Comparison of ENCODE assay signal across 7 mouse cellular contexts in genomic region chr19:5688200-5689087, GRCm38 (mm10). TPM values are rescaled to one million over a fixed set of nuclear protein-coding genes. Genes with fewer than 3 reads are reported as not detected.
DNase-seq lines count a peak whose midpoint lies in the region; ATAC-seq lines count a peak whose summit lies in the region.

Gene Map3k11, plus strand, starts transcription at chr19:5688742.
Gene Pcnx3, minus strand, starts transcription at chr19:5688908.

- peak within 1 kb of the TSS; percentile 61 for H3K27ac ChIP-seq in embryonic facial prominence, embryonic 11.5 days (replicated peaks; ENCODE audit: low read depth, low read length)
- peak within 1 kb of the TSS; percentile 91 for H3K27ac ChIP-seq in limb, embryonic 10.5 days
- peak within 1 kb of the TSS; percentile 90 for H3K27ac ChIP-seq in midbrain, embryonic 13.5 days

- peak within 1 kb of the TSS; percentile 71 for H3K4me2 ChIP-seq in embryonic facial prominence, embryonic 11.5 days (ENCODE audit: low read depth, low read length)
- H3K4me2 ChIP-seq in midbrain, embryonic 13.5 days (replicated peaks) = peak within 1 kb of the TSS; percentile 100

- H3K9me3 ChIP-seq in embryonic facial prominence, embryonic 11.5 days (replicated peaks; ENCODE audit: control insufficient read depth, low read length) = no peaks in the 10 kb centered on the region
- no peaks in the 10 kb centered on the region for H3K9me3 ChIP-seq in limb, embryonic 10.5 days (replicated peaks)
- H3K9me3 ChIP-seq in midbrain, embryonic 13.5 days = no peaks in the 10 kb centered on the region

- H3K4me1 ChIP-seq in embryonic facial prominence, embryonic 11.5 days (ENCODE audit: control insufficient read depth, insufficient read depth, low read length) = peaks cover 12% of the 10 kb centered on the region
- peaks cover 54% of the 10 kb centered on the region for H3K4me1 ChIP-seq in limb, embryonic 10.5 days
- H3K4me1 ChIP-seq in midbrain, embryonic 13.5 days (replicated peaks) = peaks cover 54% of the 10 kb centered on the region

- WGBS in embryonic facial prominence, embryonic 11.5 days = under 1% methylated on average over 68 of the region's 69 CpGs
- WGBS in limb, embryonic 10.5 days = under 1% methylated on average over 69 of the region's 69 CpGs
- under 1% methylated on average over 68 of the region's 69 CpGs for WGBS in midbrain, embryonic 13.5 days

- no peaks in the 10 kb centered on the region for H3K27me3 ChIP-seq in embryonic facial prominence, embryonic 11.5 days (ENCODE audit: control insufficient read depth, insufficient read depth, low read length)
- H3K27me3 ChIP-seq in limb, embryonic 10.5 days (ENCODE audit: low read depth, poor library complexity, severe bottlenecking) = no peaks in the 10 kb centered on the region
- H3K27me3 ChIP-seq in midbrain, embryonic 13.5 days = no peaks in the 10 kb centered on the region

- peak within 1 kb of the TSS; percentile 71 for H3K4me3 ChIP-seq in embryonic facial prominence, embryonic 11.5 days (ENCODE audit: low read depth, low read length)
- H3K4me3 ChIP-seq in limb, embryonic 10.5 days = peak within 1 kb of the TSS; percentile 82
- peak within 1 kb of the TSS; percentile 97 for H3K4me3 ChIP-seq in midbrain, embryonic 13.5 days (replicated peaks)

- H3K36me3 ChIP-seq in embryonic facial prominence, embryonic 11.5 days (replicated peaks; ENCODE audit: control insufficient read depth, insufficient read depth, low read depth, low read length) = peaks cover 3% of the 10 kb centered on the region
- H3K36me3 ChIP-seq in limb, embryonic 10.5 days = peaks cover 77% of the 10 kb centered on the region
- H3K36me3 ChIP-seq in midbrain, embryonic 13.5 days = peaks cover 55% of the 10 kb centered on the region

- peak within 1 kb of the TSS; percentile 69 for H3K9ac ChIP-seq in embryonic facial prominence, embryonic 11.5 days (replicated peaks; ENCODE audit: low read length)
- H3K9ac ChIP-seq in midbrain, embryonic 13.5 days (replicated peaks) = peak within 1 kb of the TSS; percentile 97

- peak; percentile 90 for ATAC-seq in embryonic facial prominence, embryonic 11.5 days (replicated peaks; ENCODE audit: insufficient number of reproducible peaks, low FRiP score, low TSS enrichment, low read depth)
- peak; percentile 59 for ATAC-seq in granulocyte monocyte progenitor cell, adult 5-6 weeks (replicated peaks; ENCODE audit: poor library complexity, severe bottlenecking)
- ATAC-seq in midbrain, embryonic 13.5 days = peak; percentile 95

- peak; percentile 98 for DNase-seq in adrenal gland, postnatal 14 days
- DNase-seq in embryonic facial prominence, embryonic 11.5 days (ENCODE audit: low spot score) = peak; percentile 97
- DNase-seq in kidney, adult 11 months = peak; percentile 99
- DNase-seq in limb, embryonic 10.5 days (ENCODE audit: low spot score) = peak; percentile 96
- peak; percentile 90 for DNase-seq in spleen, adult 12 weeks (ENCODE audit: low spot score)

RNA-seq across cellular contexts. Expression of gene Map3k11, which starts in this region (rescaled TPM):
- total RNA-seq in adrenal gland, postnatal 14 days (2021) = 50.4 and 51.2 TPM in 2 replicates
- polyA plus RNA-seq in embryonic facial prominence, embryonic 11.5 days (2014; fragmentation: Nextera tagmentation; extraction: Ambion mirVana) = 13.1 and 14.6 TPM in 2 replicates
- 23.0 and 30.4 TPM in 2 replicates for total RNA-seq in granulocyte monocyte progenitor cell, adult 5-6 weeks (2014; fragmentation: Nextera tagmentation)
- total RNA-seq in granulocyte monocyte progenitor cell, adult 5-6 weeks (2017) = 21.9 and 22.2 TPM in 2 replicates
- polyA plus RNA-seq in limb, embryonic 10.5 days (2016; fragmentation: Nextera tagmentation; extraction: Ambion mirVana) = 35.3 and 42.2 TPM in 2 replicates
- 11.4 and 15.1 TPM in 2 replicates for polyA plus RNA-seq in midbrain, embryonic 13.5 days (2015; fragmentation: Nextera tagmentation; extraction: Ambion mirVana)

RNA-seq across cellular contexts. Expression of gene Pcnx3, which starts in this region (rescaled TPM):
- 75.1 and 78.4 TPM in 2 replicates for total RNA-seq in adrenal gland, postnatal 14 days (2021)
- polyA plus RNA-seq in embryonic facial prominence, embryonic 11.5 days (2014; fragmentation: Nextera tagmentation; extraction: Ambion mirVana) = 17.5 and 22.0 TPM in 2 replicates
- total RNA-seq in granulocyte monocyte progenitor cell, adult 5-6 weeks (2014; fragmentation: Nextera tagmentation) = 35.2 and 46.8 TPM in 2 replicates
- 12.6 and 22.7 TPM in 2 replicates for total RNA-seq in granulocyte monocyte progenitor cell, adult 5-6 weeks (2017)
- polyA plus RNA-seq in limb, embryonic 10.5 days (2016; fragmentation: Nextera tagmentation; extraction: Ambion mirVana) = 31.6 and 34.3 TPM in 2 replicates
- 25.6 and 29.1 TPM in 2 replicates for polyA plus RNA-seq in midbrain, embryonic 13.5 days (2015; fragmentation: Nextera tagmentation; extraction: Ambion mirVana)

Comparison
In these comparisons a context has a peak if more than half of its experiments do, and no peak if none do; other contexts are left out.
1. Peak in every context shown above with its lines: DNase-seq, ATAC-seq, H3K4me3 ChIP-seq and H3K27ac ChIP-seq.